Mouse (Mus musculus) frontal cortex, postnatal 36 days (tissue): Measurements from ENCODE around the gene Itsn1.

Experiments
- DNase-seq, 2 experiments: peaks; one replicate each; pipeline ENCODE4 v3.0.0; 2022; ENCODE audit warnings: low spot score in 2 of 2

The Itsn1 gene

DNA sequence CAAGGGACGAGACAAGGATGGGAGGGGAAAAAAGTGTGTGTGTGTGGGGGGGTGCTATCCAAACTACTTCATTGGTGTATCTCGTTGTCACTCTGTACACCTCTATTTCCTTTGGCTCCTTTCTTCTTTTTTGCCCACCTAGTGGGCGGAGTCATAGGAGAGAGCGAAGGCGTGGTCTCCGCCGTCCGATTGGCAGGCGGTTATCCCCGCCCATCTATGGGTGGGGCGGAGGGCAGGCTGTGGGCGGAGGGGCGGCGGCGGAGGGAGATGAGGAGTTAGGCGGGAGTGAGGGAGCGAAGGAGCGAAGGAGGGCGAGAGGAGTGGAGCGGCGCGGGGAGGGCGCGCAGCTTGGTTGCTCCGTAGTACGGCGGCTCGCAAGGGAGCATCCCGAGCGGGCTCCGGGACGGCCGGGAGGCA is at the start of gene Itsn1:
Gene Itsn1 (plus strand): TSS at position 216 of the 417 bp plus-strand sequence.
- peak; percentile 97 to 98 for DNase-seq

- no peak for DNase-seq
Observed at GRCm38 (mm10) chr16:91680656-91681055, 48.4 kb upstream of the Itsn1 start.

DNA sequence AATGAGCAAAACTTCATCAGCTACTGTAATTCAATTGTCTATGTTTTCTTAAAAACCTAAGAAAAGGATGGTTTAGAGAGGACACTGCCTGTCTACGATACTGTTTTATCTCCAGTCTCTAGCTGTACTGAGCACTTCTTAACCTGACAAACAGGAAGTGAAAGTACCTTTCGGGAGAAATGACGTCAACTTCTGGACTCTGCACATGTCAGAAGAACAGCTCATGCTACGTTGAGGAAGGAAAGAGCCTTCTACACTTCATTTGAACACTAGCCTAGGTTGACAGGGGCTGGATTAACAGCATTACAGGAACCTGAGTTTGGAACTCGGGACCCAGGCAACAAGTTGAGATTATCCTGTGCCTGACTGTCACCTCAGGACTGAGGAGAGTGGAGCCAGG is 43.6 kb upstream of the Itsn1 start:
- no peak for DNase-seq

- DNase-seq: no peak
Observed at GRCm38 (mm10) chr16:91686369-91686768, 42.7 kb upstream of the Itsn1 start.

DNA sequence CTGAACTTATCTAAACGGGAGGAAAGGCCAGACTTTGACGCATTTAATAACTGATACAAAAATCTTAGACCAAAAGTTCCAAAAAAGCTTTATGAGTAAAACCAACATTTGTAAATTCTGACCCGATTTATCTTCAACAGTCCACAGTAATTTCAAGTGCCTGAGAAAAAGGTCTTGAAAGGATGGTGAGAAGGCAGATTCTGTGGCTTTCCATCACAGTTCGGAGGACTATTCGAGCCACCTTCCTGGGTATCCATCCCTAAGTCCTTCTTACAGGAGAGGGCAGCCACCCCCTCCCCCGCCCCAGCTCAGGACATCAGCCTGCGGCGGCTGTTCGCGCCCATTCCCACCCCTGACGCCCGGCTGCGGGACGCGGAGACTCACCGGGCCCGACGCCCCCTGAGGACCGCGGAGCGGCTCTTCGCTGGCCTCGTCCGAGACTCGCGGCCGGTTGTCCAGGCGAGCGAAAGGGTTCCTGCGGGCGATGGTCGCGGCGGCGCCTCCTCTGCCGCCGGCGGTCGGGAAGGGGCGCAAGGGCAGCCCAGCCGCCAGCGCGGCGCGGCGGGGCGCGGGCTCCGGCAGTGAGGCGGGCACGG is 41.0 kb upstream of the Itsn1 start:
- DNase-seq: no peak

DNA sequence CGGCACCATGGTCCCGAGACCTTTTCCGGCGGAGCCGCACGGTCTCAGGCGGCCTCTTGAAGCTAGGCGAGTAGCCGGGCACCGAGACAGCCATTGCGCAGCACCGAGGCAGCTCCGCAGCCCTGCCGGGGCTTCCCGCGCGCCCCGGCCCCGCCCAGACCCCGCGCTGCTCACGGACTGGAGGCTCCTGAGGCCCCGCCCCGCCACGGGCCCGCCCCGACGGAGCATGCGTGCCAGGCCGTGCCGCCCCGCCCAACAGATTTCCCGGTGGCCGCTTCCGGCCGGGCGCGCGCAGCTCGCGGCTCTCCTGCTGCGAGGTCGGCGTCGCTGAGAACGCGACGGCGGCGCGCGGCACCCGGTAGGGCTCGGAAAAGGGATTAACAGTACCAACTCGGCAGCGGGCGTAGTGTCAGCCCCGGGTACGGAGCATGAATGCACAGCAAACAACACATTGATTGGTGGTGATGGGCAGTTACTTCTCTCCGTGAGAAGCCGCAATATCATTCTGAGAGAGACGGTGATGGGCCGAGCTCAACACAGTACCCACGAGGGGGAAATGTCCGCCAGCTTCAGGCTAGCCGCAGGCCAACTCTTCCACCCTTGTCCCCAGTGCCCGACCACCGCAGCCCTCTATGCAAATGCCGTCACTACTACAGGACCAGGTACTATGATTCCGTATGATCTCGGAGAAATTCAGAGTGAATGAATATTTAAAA is 40.3 kb upstream of the Itsn1 start, which contains the start of gene Donson:
Gene Donson (minus strand): TSS at position 152 of the 716 bp plus-strand sequence.
- peak; percentile 90 to 91 for DNase-seq

DNA sequence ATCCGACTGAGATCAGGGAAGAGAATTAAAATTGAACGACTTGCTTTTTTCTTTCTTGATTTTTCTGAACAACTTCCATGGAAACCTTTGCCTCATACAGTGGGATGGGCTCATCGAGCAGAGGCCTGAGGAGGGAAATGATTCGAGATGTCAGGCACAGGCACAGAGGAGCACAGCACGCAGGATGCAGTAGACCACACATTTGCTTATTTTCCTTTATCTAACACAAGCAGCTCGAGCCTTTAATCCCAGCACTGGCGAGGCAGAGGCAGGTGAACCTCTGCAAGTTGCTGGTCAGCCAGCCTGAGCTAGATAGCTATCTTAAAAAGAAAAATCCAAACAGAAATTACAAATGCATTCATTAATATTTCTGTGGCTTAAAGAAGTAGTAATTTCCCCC is 39.3 kb upstream of the Itsn1 start:
- DNase-seq: no peak

- DNase-seq: peak; percentile 56 to 73
Observed at GRCm38 (mm10) chr16:91694455-91695084, 34.5 kb upstream of the Itsn1 start.

GRCm38 (mm10) chr16:91695108-91695755 is 33.8 kb upstream of the Itsn1 start:
- no peak for DNase-seq

DNA sequence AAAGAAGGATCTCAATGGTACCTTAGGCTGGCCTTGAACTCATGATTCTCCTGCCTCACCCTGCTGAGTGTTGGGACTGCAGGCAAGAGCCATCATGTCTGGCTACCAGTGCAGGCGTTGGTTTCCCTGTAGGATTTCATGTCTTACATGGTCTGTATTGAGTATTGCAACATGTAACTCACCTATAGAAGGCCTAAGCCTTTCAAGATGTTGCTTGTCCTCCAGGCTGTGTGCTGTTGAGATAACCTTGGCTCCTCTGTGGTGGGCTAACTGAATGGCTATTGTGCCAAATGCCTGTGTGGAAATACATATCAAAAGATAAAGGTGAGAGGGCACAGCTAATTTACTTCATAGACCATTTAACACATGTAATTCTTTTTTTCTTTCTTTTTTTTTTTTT is 30.1 kb upstream of the Itsn1 start:
- DNase-seq: no peak

DNA sequence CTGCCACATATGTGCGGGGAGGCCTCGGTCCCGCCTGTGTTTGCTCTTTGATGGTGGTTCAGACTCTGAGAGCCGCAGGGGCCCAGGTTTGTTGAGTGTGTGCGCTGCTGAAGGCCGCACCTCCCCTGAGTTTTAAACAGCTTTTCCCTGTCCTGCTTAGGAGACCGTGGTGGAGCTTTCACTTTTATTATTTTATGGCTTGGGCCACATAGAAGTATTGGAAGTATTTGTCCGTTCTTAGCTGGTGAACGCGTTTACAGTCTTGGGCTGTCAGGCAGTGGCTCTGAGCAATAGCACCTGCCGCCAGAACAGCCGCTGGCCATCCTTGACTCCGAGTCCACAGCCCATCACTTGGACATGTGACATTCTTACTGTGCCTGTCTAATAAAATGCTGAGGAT is 27.2 kb upstream of the Itsn1 start:
- DNase-seq: no peak

DNA sequence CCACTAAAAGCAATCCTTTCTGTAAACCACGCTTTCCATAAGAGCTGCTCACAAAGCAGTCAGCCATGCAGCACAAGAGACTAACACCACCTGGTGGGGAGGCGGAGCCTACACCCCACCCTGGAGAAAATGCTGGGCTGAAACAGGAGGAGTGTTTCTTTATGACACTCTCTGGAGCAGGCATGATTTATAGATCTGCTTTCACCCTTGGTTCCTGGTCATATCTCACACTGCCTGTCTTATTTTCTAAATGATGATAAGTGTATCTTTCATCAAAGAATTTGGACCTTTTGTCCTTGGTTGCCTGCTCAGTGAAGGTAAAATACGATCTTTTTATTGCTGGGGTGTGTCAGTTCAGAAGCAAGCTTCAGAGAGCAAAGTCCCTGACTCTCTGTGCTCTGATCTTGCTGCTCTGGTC is 26.3 kb upstream of the Itsn1 start:
- DNase-seq: peak in 1 of 2 experiments; percentile 30

DNA sequence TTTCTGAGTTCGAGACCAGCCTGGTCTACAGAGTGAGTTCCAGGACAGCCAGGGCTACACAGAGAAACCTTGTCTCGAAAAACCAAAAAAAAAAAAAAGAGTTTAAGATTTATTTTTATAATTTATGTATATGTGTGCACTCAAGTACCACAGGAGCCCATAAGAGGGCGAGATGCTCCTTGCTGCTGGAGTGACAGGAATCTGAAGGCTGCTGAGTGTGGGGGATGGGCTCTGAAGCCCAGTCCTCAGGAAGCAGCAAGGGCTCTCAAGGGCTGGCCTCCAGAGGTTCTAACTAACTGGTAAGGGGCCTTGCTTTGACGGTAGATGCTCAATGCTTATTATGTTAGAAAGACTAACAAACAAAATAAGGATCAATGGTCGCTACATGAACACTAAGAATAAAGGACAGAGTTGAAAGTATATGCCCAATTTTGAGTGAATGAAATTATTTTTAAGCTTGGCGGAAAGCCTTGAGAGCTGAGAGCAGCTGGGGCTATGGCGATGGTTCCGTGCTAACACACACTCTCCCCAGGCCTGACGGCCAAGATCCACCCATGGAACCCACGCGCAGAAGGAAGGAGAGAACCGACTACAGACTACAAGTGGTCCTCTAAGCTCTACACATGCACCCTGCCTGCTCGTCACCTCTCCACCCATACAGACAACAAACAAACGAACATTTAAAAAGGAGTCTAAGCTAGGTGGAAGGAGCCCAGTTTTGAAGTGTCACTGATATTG is 24.3 kb upstream of the Itsn1 start:
- peak; percentile 35 to 56 for DNase-seq

DNA sequence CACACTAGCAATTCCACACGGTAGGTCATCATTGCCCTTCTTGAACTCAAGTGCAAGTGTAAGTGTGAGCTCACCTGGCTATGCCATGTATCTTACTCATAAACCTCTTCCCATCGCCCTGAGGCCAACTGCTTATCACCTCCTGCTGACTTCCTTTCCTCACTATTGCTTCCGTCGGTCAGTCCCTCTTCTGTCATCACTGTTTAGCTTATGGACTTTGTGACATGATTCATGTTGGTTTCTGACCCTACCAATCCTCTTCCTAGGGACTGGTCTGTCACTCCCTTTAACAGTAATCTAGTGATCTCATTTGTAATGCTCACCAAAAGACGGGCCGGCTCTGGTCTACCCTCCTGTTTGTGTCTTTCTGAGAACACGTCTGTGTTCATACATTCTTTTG is 18.8 kb upstream of the Itsn1 start:
- no peak for DNase-seq

DNA sequence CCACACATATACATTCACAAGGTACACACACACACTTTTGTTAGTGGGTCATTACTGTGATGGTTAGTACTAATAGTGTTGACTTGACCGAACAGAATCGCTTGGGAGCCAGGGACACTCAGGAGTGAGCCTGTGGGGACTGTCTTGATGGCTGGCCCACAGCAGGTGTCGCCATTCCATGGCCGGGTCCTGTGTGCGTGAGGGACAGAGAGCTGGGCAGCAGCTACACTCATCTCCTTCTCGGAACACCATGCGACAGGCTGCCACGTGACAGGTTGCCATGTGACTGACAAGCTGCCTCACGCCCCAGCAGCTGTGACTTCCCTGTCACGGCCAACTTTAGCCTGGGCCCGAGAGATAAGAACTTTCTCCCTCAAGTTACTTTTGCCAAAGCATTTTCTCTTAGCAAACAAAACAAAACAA is 12.1 kb upstream of the Itsn1 start:
- no peak for DNase-seq

DNA sequence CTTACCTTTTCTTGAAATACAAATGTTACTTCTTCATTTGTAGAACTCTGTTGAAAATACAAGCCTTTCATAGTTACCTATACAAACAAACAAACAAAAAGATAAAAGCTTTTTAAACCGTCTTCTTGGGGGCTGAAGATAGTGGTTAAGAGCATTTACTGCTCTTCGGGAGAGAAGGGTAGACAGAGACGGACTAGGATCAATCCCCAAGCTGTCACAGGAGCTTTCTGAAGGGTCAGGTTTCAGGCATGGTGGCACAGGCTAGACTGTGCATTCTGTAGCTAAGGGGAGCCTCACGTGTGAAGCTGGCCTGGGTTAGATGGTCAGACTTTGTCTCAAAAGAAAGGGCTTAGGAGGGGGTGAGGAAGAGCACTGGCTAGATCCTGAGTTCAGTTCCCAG is 11.7 kb upstream of the Itsn1 start:
- DNase-seq: no peak

- peak in 1 of 2 experiments; percentile 57 for DNase-seq
Observed at GRCm38 (mm10) chr16:91724247-91724646, 4.8 kb upstream of the Itsn1 start.

GRCm38 (mm10) chr16:91727433-91727832 is 1.6 kb upstream of the Itsn1 start:
- no peak for DNase-seq

DNA sequence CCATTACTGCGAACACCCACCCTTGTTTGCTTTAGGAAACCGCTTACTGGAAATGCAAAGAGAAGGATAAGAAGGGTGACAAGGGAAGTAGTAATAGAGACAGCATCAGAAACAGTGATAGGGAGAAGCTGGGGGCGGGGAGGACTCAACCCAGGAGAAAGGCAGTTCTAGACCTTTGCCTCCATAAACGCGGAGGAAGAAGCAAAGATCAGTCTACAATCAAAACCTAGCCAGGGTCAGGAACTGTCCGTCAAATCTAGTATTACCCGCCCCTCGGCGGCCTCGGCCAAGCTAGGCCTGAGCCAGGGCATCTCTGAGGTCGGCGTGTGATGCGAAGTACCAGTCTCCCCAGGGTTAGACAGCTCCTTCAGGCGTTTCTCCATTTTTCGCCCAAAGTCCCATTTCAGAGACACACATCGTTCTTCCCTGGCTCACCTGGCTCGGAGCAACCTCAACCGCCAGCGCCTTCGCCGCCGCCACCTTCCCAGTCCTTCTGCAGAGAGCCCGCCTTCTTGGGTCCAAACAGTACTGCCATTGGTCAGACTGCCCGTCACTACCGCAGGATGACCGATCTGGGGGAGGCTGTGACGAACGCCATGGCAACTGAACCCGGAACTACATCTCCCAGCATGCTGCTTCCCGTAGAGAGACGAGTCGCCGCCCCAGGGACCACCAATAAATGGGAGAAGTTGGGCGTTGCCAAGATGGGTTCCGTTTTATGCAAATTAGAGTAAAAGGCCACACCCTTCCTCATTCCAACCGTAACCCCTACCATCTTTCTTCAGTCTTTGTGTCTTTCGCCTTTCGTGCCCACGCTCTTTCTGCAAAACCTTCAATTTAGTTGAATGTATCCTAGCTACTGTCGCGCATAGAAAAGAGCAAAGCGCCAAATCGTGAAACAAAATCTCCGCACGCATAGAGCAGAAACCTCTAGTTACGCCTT is 687 bp upstream of the Itsn1 start, which contains the start of gene Cryzl1:
Gene Cryzl1 (minus strand): TSS at position 853 of the 943 bp plus-strand sequence.
- peak; percentile 97 to 99 for DNase-seq

DNA sequence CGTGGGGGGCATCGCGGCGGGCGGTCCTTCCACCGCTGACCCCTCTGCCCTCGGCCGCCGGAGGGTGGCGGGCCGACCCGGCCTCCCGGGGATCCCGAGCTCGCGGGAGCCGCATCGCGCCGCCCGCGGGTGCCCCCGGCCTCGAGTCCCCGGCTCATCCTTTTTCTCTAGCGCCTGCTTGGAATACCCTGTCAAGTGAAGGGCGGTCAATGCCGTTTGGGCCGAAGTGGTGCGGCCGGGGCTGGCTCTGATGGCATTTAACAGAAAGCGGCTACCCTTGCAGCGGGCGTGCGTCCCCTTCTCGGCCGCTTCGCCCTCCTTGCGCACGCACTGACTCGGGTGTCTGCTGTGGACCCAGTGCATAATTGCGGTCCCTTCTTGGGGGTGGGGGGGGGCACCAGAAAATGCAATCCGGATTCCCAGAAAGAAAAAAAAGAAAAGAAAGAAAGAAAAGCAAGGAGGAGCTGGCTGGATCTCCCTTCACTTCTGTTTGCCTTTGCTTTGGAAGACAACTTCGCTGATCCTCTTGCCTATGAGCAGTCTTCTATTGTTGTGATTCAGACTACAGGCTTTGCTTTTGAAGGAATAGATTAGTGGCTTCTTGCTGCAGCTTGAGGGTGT is 850 bp downstream of the Itsn1 start:
- DNase-seq: peak; percentile 21 to 36
